Mouse (Mus musculus): ENCODE measurements around the gene Ccdc38. TPM values are rescaled to one million over a fixed set of nuclear protein-coding genes. Genes with fewer than 3 reads are reported as not detected.

Ccdc38 gene
- polyA plus RNA-seq, 1 experiment from 2014 or later, result 0.68 TPM

- Histone ChIP-seq H3K4me1 (no peaks in the 10 kb centered on the region), H3K4me2 (replicated peaks) (no peak overlapping the region), H3K4me3 (no peak overlapping the region), H3K9me3 (no peaks in the 10 kb centered on the region), H3K27ac (no peak overlapping the region), H3K36me3 (no peaks in the 10 kb centered on the region), H3K9ac (no peak overlapping the region), H3K27me3 (no peaks in the 10 kb centered on the region)
- no peak for ATAC-seq (ENCODE audit: insufficient number of reproducible peaks, insufficient read depth, low FRiP score, low TSS enrichment)
- WGBS, result 62% methylated on average over 4 of the region's 4 CpGs
Observed at GRCm38 (mm10) chr10:93520994-93521393, 19.4 kb upstream of the Ccdc38 start.

- Histone ChIP-seq H3K4me3 (no peak overlapping the region), H3K36me3 (no peaks in the 10 kb centered on the region), H3K9me3 (no peaks in the 10 kb centered on the region), H3K4me2 (replicated peaks) (no peak overlapping the region), H3K4me1 (no peaks in the 10 kb centered on the region), H3K27ac (no peak overlapping the region), H3K9ac (no peak overlapping the region), H3K27me3 (no peaks in the 10 kb centered on the region)
- 77% methylated on average over 1 of the region's 1 CpGs for WGBS
- ATAC-seq (ENCODE audit: insufficient number of reproducible peaks, insufficient read depth, low FRiP score, low TSS enrichment), result no peak
Observed at GRCm38 (mm10) chr10:93525329-93525728, 15.1 kb upstream of the Ccdc38 start.

GRCm38 (mm10) chr10:93538287-93538686 lies 2.1 kb upstream of the Ccdc38 start:
- Histone ChIP-seq H3K4me2 (replicated peaks) (no peak overlapping the region), H3K9me3 (no peaks in the 10 kb centered on the region), H3K36me3 (no peaks in the 10 kb centered on the region), H3K27ac (no peak overlapping the region), H3K4me1 (peaks cover 17% of the 10 kb centered on the region), H3K4me3 (no peak overlapping the region), H3K9ac (no peak overlapping the region), H3K27me3 (peaks cover 12% of the 10 kb centered on the region)
- ATAC-seq (ENCODE audit: insufficient number of reproducible peaks, insufficient read depth, low FRiP score, low TSS enrichment), result no peak
- WGBS, result 82% methylated on average over 2 of the region's 2 CpGs

- Histone ChIP-seq H3K36me3 (no peaks in the 10 kb centered on the region), H3K4me1 (peaks cover 17% of the 10 kb centered on the region), H3K9ac (no peak overlapping the region), H3K27me3 (peaks cover 12% of the 10 kb centered on the region), H3K9me3 (no peaks in the 10 kb centered on the region), H3K4me3 (no peak overlapping the region), H3K27ac (no peak overlapping the region), H3K4me2 (replicated peaks) (no peak overlapping the region)
- 69% methylated on average over 6 of the region's 6 CpGs for WGBS
- ATAC-seq (ENCODE audit: insufficient number of reproducible peaks, insufficient read depth, low FRiP score, low TSS enrichment), result no peak
Observed at GRCm38 (mm10) chr10:93538818-93539217, 1.6 kb upstream of the Ccdc38 start.

- H3K4me3 ChIP-seq, result peak within 1 kb of the TSS; percentile 46
- peak within 1 kb of the TSS; percentile 78 for H3K4me2 ChIP-seq (replicated peaks)
- ATAC-seq (ENCODE audit: insufficient number of reproducible peaks, insufficient read depth, low FRiP score, low TSS enrichment), result peak; percentile 76
- 3% methylated on average over 35 of the region's 35 CpGs for WGBS
- H3K9me3 ChIP-seq, result no peaks in the 10 kb centered on the region
- no peak within 1 kb of the TSS for H3K27ac ChIP-seq
- H3K9ac ChIP-seq, result peak within 1 kb of the TSS; percentile 38; the same call in 1 of the 2 replicates
- peaks cover 3% of the 10 kb centered on the region; the same call in 1 of the 2 replicates for H3K27me3 ChIP-seq
- peaks cover 11% of the 10 kb centered on the region for H3K4me1 ChIP-seq
- H3K36me3 ChIP-seq, result no peaks in the 10 kb centered on the region
Observed at GRCm38 (mm10) chr10:93539775-93540430, 529 bp upstream of the Ccdc38 start, which contains the start of gene Amdhd1. Gene Amdhd1, minus strand, starts transcription at chr10:93540033.

- Histone ChIP-seq H3K36me3 (no peaks in the 10 kb centered on the region), H3K27ac (no peak overlapping the region), H3K9me3 (no peaks in the 10 kb centered on the region), H3K4me2 (replicated peaks) (no peak overlapping the region), H3K9ac (no peak overlapping the region), H3K4me1 (peaks cover 11% of the 10 kb centered on the region), H3K4me3 (no peak overlapping the region), H3K27me3 (no peaks in the 10 kb centered on the region)
- ATAC-seq (ENCODE audit: insufficient number of reproducible peaks, insufficient read depth, low FRiP score, low TSS enrichment), result no peak
- 76% methylated on average over 1 of the region's 1 CpGs for WGBS
Observed at GRCm38 (mm10) chr10:93541585-93541984, 1.2 kb downstream of the Ccdc38 start.

- H3K27ac ChIP-seq, result no peak overlapping the region
- peaks cover 11% of the 10 kb centered on the region for H3K4me1 ChIP-seq
- H3K4me3 ChIP-seq, result no peak overlapping the region
- no peaks in the 10 kb centered on the region for H3K36me3 ChIP-seq
- no peak for ATAC-seq (ENCODE audit: insufficient number of reproducible peaks, insufficient read depth, low FRiP score, low TSS enrichment)
- no peaks in the 10 kb centered on the region for H3K9me3 ChIP-seq
- WGBS, result 42% methylated on average over 4 of the region's 4 CpGs
- H3K9ac ChIP-seq, result no peak overlapping the region
- H3K27me3 ChIP-seq, result no peaks in the 10 kb centered on the region
- no peak overlapping the region for H3K4me2 ChIP-seq (replicated peaks)
Observed at GRCm38 (mm10) chr10:93542356-93542755, 1.9 kb downstream of the Ccdc38 start.

GRCm38 (mm10) chr10:93543176-93543575 lies 2.7 kb downstream of the Ccdc38 start:
- H3K36me3 ChIP-seq, result no peaks in the 10 kb centered on the region
- H3K4me2 ChIP-seq (replicated peaks), result no peak overlapping the region
- 64% methylated on average over 6 of the region's 6 CpGs for WGBS
- H3K4me3 ChIP-seq, result no peak overlapping the region
- no peak for ATAC-seq (ENCODE audit: insufficient number of reproducible peaks, insufficient read depth, low FRiP score, low TSS enrichment)
- H3K4me1 ChIP-seq, result peaks cover 11% of the 10 kb centered on the region
- no peaks in the 10 kb centered on the region for H3K9me3 ChIP-seq
- no peak overlapping the region for H3K27ac ChIP-seq
- H3K27me3 ChIP-seq, result no peaks in the 10 kb centered on the region
- H3K9ac ChIP-seq, result no peak overlapping the region

- Histone ChIP-seq H3K36me3 (no peaks in the 10 kb centered on the region), H3K27ac (no peak overlapping the region), H3K4me3 (no peak overlapping the region), H3K4me2 (replicated peaks) (no peak overlapping the region), H3K27me3 (no peaks in the 10 kb centered on the region), H3K9me3 (no peaks in the 10 kb centered on the region), H3K4me1 (peaks cover 11% of the 10 kb centered on the region), H3K9ac (no peak overlapping the region)
- no peak for ATAC-seq (ENCODE audit: insufficient number of reproducible peaks, insufficient read depth, low FRiP score, low TSS enrichment)
- WGBS, result 61% methylated on average over 5 of the region's 5 CpGs
Observed at GRCm38 (mm10) chr10:93544172-93544571, 3.7 kb downstream of the Ccdc38 start.

GRCm38 (mm10) chr10:93547741-93548270 lies 7.4 kb downstream of the Ccdc38 start:
- peak; percentile 67; the same call in 1 of the 2 replicates for ATAC-seq (ENCODE audit: insufficient number of reproducible peaks, insufficient read depth, low FRiP score, low TSS enrichment)
- Histone ChIP-seq H3K27me3 (no peaks in the 10 kb centered on the region), H3K27ac (no peak overlapping the region), H3K4me2 (replicated peaks) (no peak overlapping the region), H3K4me1 (no peaks in the 10 kb centered on the region), H3K9me3 (no peaks in the 10 kb centered on the region), H3K4me3 (no peak overlapping the region), H3K36me3 (no peaks in the 10 kb centered on the region), H3K9ac (no peak overlapping the region)
- 100% methylated on average over 4 of the region's 4 CpGs for WGBS

GRCm38 (mm10) chr10:93548991-93549390 lies 8.6 kb downstream of the Ccdc38 start:
- H3K9me3 ChIP-seq, result no peaks in the 10 kb centered on the region
- 15% methylated on average over 7 of the region's 7 CpGs for WGBS
- no peak overlapping the region for H3K4me2 ChIP-seq (replicated peaks)
- ATAC-seq (ENCODE audit: insufficient number of reproducible peaks, insufficient read depth, low FRiP score, low TSS enrichment), result 0 out of 2 replicates have a peak, but pooled peaks have one; percentile 35
- H3K4me1 ChIP-seq, result no peaks in the 10 kb centered on the region
- no peak overlapping the region for H3K9ac ChIP-seq
- no peaks in the 10 kb centered on the region for H3K36me3 ChIP-seq
- H3K27ac ChIP-seq, result no peak overlapping the region
- no peak overlapping the region for H3K4me3 ChIP-seq
- no peaks in the 10 kb centered on the region for H3K27me3 ChIP-seq

- H3K9ac ChIP-seq, result no peak overlapping the region
- H3K36me3 ChIP-seq, result no peaks in the 10 kb centered on the region
- H3K4me2 ChIP-seq (replicated peaks), result no peak overlapping the region
- ATAC-seq (ENCODE audit: insufficient number of reproducible peaks, insufficient read depth, low FRiP score, low TSS enrichment), result no peak
- H3K27ac ChIP-seq, result no peak overlapping the region
- no peaks in the 10 kb centered on the region for H3K4me1 ChIP-seq
- no peaks in the 10 kb centered on the region for H3K27me3 ChIP-seq
- no peak overlapping the region for H3K4me3 ChIP-seq
- H3K9me3 ChIP-seq, result no peaks in the 10 kb centered on the region
- WGBS, result 64% methylated on average over 10 of the region's 10 CpGs
Observed at GRCm38 (mm10) chr10:93549821-93550220, 9.4 kb downstream of the Ccdc38 start.
